Mouse (Mus musculus) midbrain, postnatal 0 days (tissue): Measurements from ENCODE around the gene Wipf3. TPM values are rescaled to one million over a fixed set of nuclear protein-coding genes. Genes with fewer than 3 reads are reported as not detected.

ENCODE experiments used
- ATAC-seq: fragments of 200-750 bp; cut with Nextera tagmentation; 2 replicates; pipeline ENCODE4 v1.8.0; 2017; ENCODE audit warnings: moderate number of reproducible peaks, mild to moderate bottlenecking, moderate TSS enrichment, moderate library complexity; ENCODE audit not compliant: low FRiP score
- DNase-seq: peaks from one replicate; pipeline ENCODE4 v3.0.0-alpha.2; 2015; ENCODE audit warnings: low spot score
- H3K27ac ChIP-seq: fragments of 300-500 bp; sonication (generic); 2 replicates; pipeline ENCODE4 v1.5.1; 2014; ENCODE audit warnings: low read depth, mild to moderate bottlenecking, low read length, mixed read lengths
- H3K27me3 ChIP-seq: fragments of 300-500 bp; sonication (generic); 2 replicates; pipeline ENCODE4 v1.6.1; 2014; ENCODE audit warnings: low read length, control low read depth, mixed read lengths; ENCODE audit not compliant: insufficient read depth
- H3K36me3 ChIP-seq: fragments of 300-500 bp; sonication (generic); 2 replicates; pipeline ENCODE4 v1.6.1; 2014; ENCODE audit warnings: low read length, control low read depth, mixed read lengths; ENCODE audit not compliant: insufficient read depth
- H3K4me1 ChIP-seq: fragments of 300-500 bp; sonication (generic); 2 replicates; pipeline ENCODE4 v1.6.1; 2014; ENCODE audit warnings: mild to moderate bottlenecking, control low read depth, antibody characterized with exemption, low read length, mixed read lengths; ENCODE audit not compliant: insufficient read depth
- H3K4me2 ChIP-seq: fragments of 300-500 bp; sonication (generic); 2 replicates; pipeline ENCODE4 v1.6.1; 2014; ENCODE audit warnings: low read depth, mild to moderate bottlenecking, low read length, mixed read lengths; ENCODE audit not compliant: poor library complexity, severe bottlenecking
- H3K4me3 ChIP-seq: fragments of 300-500 bp; sonication (generic); 2 replicates; pipeline ENCODE4 v1.5.1; 2014; ENCODE audit warnings: low read depth, mild to moderate bottlenecking, low read length, moderate library complexity
- H3K9ac ChIP-seq: fragments of 300-500 bp; sonication (generic); replicated peaks from 2 replicates; pipeline ENCODE4 v1.6.1; 2014; ENCODE audit warnings: mild to moderate bottlenecking, low read length, moderate library complexity, mixed read lengths; ENCODE audit not compliant: poor library complexity, severe bottlenecking
- H3K9me3 ChIP-seq: fragments of 300-500 bp; sonication (generic); 2 replicates; pipeline ENCODE4 v1.6.1; 2016; ENCODE audit warnings: low read length, control low read depth
- CTCF ChIP-seq: IDR thresholded peaks from 2 replicates; pipeline ENCODE4 v1.5.1; 2016; ENCODE audit warnings: antibody characterized with exemption, mild to moderate bottlenecking
- WGBS: fragments of 180-500 bp; shearing (Covaris S2); extraction: QIAGEN DNeasy Blood & Tissue Kit; methylation state at CpG from one replicate; pipeline ENCODE4 v1.1.7; 2014; 5-methylcytosine and 5-hydroxymethylcytosine counted together
- polyA plus RNA-seq: library from polyadenylated mRNA; unstranded; fragments of >200 nt; fragmentation: Nextera tagmentation; extraction: Ambion mirVana; gene quantifications from 2 replicates; pipeline ENCODE4 v1.2.1, GENCODE M21; 2015
- total RNA-seq: library from RNA; depleted of rRNA; stranded (reverse); fragments of >200 nt; gene quantifications from 2 replicates; pipeline ENCODE4 v1.2.3, GENCODE M21; 2014

Gene Wipf3
- total and polyA plus RNA-seq, 2 experiments from 2014 or later, result 1.7 to 5.9 TPM

GRCm38 (mm10) chr6:54485435-54485901 lies 56.1 kb downstream of the Wipf3 start:
- H3K4me3 ChIP-seq, result no peak overlapping the region
- no peaks in the 10 kb centered on the region for H3K9me3 ChIP-seq
- no peak overlapping the region for H3K27ac ChIP-seq
- no peaks in the 10 kb centered on the region for H3K4me1 ChIP-seq
- no peak for TF ChIP-seq CTCF
- peak overlapping the region; percentile 33 for H3K4me2 ChIP-seq
- ATAC-seq (peak; percentile 35; the same call in 1 of the 2 replicates), DNase-seq (no peak)
- no peak overlapping the region for H3K9ac ChIP-seq
- 10% methylated on average over 21 of the region's 25 CpGs for WGBS
- no peaks in the 10 kb centered on the region for H3K36me3 ChIP-seq
- no peaks in the 10 kb centered on the region for H3K27me3 ChIP-seq

DNA sequence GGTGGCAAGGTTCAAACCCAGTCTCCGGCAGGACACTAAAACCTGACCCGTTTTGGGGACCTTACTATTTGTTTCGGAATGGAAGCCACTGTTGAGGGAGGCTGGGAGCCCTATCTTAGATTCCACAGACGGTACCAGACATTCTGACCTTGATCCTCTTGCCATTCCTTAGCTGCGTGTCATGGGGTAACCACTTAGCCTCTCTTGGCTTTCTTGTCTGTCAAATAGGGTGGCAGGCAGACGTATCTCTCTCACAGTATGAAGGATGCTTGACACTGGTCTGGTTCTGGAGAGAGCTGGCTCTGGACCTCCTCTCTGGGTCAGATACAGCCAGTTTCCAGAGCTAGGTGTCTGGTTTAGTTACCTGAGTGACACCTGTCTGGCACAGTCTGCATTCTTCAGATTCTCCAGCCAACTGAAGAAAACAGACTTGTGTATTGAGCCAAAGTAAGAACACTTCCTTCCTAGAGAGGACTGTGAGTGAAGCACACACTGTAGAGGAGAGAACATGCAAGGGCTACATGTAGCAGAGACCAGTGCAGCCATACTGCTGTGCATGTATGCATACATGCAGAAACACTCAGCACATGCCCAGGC lies 56.7 kb downstream of the Wipf3 start:
- no peak for ATAC-seq
- Histone ChIP-seq H3K27ac (no peak overlapping the region), H3K9me3 (no peaks in the 10 kb centered on the region), H3K4me3 (no peak overlapping the region), H3K9ac (no peak overlapping the region), H3K4me1 (no peaks in the 10 kb centered on the region), H3K36me3 (no peaks in the 10 kb centered on the region), H3K27me3 (no peaks in the 10 kb centered on the region), H3K4me2 (no peak overlapping the region)
- no peak for DNase-seq
- no peak for TF ChIP-seq CTCF
- 40% methylated on average over 6 of the region's 6 CpGs for WGBS

- H3K36me3 ChIP-seq, result no peaks in the 10 kb centered on the region
- H3K4me2 ChIP-seq, result no peak overlapping the region
- TF ChIP-seq CTCF, result no peak
- ATAC-seq (no peak), DNase-seq (no peak)
- H3K9ac ChIP-seq, result no peak overlapping the region
- no peaks in the 10 kb centered on the region for H3K4me1 ChIP-seq
- H3K9me3 ChIP-seq, result no peaks in the 10 kb centered on the region
- no peak overlapping the region for H3K4me3 ChIP-seq
- 81% methylated on average over 7 of the region's 7 CpGs for WGBS
- H3K27me3 ChIP-seq, result no peaks in the 10 kb centered on the region
- H3K27ac ChIP-seq, result no peak overlapping the region
These were observed 61.7 kb downstream of the Wipf3 start for GRCm38 (mm10) chr6:54491074-54491473.

GRCm38 (mm10) chr6:54494097-54494496 lies 64.7 kb downstream of the Wipf3 start:
- Histone ChIP-seq H3K4me1 (no peaks in the 10 kb centered on the region), H3K36me3 (no peaks in the 10 kb centered on the region), H3K27me3 (no peaks in the 10 kb centered on the region), H3K4me3 (no peak overlapping the region), H3K27ac (no peak overlapping the region), H3K9ac (no peak overlapping the region), H3K9me3 (no peaks in the 10 kb centered on the region), H3K4me2 (no peak overlapping the region)
- DNase-seq (no peak), ATAC-seq (no peak)
- TF ChIP-seq CTCF, result no peak

- DNase-seq (no peak), ATAC-seq (no peak)
- H3K27ac ChIP-seq, result no peak overlapping the region
- no peaks in the 10 kb centered on the region for H3K9me3 ChIP-seq
- H3K36me3 ChIP-seq, result no peaks in the 10 kb centered on the region
- no peak overlapping the region for H3K4me2 ChIP-seq
- 51% methylated on average over 11 of the region's 11 CpGs for whole genome bisulfite sequencing
- H3K27me3 ChIP-seq, result no peaks in the 10 kb centered on the region
- no peak overlapping the region for H3K4me3 ChIP-seq
- no peak for TF ChIP-seq CTCF
- H3K4me1 ChIP-seq, result no peaks in the 10 kb centered on the region
- no peak overlapping the region for H3K9ac ChIP-seq
These were observed 65.4 kb downstream of the Wipf3 start for GRCm38 (mm10) chr6:54494612-54495398.

DNA sequence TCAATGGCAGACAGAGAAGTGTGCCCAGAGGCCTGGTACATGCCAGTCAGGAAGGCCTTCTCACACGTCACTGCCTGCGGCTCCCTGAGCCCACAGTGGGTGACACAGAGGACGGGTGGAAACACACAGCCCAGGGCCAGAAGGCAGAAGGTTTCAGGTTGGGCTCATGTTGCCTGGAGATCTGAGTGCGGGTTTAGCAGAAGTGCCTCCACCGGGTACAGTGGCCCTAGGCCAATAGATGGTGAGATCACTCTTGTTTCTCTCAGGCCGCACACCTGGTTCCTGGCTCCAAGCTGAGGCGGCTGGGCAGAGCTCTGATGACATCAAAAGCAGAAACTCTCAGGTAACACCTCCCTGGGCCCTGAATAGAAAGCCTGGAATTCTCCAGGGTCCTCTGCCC lies 66.8 kb downstream of the Wipf3 start:
- H3K4me3 ChIP-seq, result no peak overlapping the region
- H3K9ac ChIP-seq, result no peak overlapping the region
- H3K27me3 ChIP-seq, result no peaks in the 10 kb centered on the region
- H3K36me3 ChIP-seq, result no peaks in the 10 kb centered on the region
- DNase-seq (no peak), ATAC-seq (no peak)
- no peak overlapping the region for H3K27ac ChIP-seq
- no peak overlapping the region for H3K4me2 ChIP-seq
- 79% methylated on average over 7 of the region's 7 CpGs for WGBS
- no peaks in the 10 kb centered on the region for H3K9me3 ChIP-seq
- TF ChIP-seq CTCF, result no peak
- no peaks in the 10 kb centered on the region for H3K4me1 ChIP-seq
